Mouse (Mus musculus): ENCODE measurements around the gene Actr3b.
"Not testable (repeated sequence)": the region's sequence is repeated elsewhere in the genome, so short reads cannot be mapped to it uniquely, and the experiment has no call there.

The Actr3b gene

GRCm38 (mm10) chr5:25759460-25760409 lies at the start of gene Actr3b:
Actr3b (plus strand) TSS chr5:25759997.
- peak; percentile 67 to 86 for DNase-seq (ENCODE audit: low spot score in 2 of 2)

DNA sequence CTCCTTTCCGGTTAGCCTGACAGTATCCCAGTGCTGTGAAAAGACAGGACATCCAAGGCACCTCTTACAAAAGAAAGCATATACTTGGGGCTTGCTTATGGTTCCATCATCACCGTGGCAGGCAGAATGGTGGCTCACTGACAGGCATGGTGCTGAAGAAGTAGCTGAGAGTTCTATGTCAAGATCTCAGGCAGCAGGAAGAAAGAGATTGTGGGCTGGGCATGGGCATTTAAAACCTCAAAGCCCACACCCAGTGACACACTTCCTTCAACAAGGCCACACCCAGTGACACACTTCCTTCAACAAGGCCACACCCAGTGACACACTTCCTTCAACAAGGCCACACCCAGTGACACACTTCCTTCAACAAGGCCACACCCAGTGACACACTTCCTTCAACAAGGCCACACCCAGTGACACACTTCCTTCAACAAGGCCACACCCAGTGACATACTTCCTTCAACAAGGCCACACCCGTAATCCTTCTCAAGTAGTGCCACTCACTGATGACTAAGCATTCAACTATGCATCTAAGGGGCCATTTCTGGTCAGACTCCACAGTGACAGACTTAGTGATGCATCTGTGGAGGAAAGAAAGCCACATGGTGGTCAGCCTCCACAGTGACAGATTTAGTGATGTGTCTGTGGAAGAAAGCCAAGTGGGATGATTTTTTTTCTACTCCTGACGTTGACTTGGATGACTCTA lies 46.6 kb upstream of the Actr3b start:
- not testable (repeated sequence) for DNase-seq (ENCODE audit: low spot score in 2 of 2)

GRCm38 (mm10) chr5:25719390-25719789 lies 40.4 kb upstream of the Actr3b start:
- no peak for DNase-seq (ENCODE audit: low spot score in 2 of 2)

DNA sequence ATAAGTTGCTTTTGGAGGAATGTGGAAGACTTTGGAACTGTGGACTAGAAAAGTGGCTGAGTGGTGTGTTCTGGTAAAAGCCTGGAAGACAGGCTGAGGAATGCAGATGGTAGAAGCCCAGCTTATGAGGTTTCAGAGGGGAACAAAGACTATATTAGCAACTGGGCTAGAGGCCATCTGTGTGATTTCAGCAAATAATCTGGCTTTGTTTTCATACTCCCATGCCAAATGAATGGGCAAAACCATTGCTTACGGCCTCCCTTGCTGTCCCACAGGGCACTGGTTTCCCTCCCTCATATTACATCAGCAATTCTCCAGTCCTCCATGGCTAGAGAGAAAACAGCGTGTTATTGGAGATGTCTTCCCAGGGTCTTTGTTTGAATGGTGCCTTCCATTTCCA lies 36.8 kb upstream of the Actr3b start:
- DNase-seq (ENCODE audit: low spot score in 2 of 2): peak in 1 of 2 experiments; percentile 15

GRCm38 (mm10) chr5:25724134-25724675 lies 35.6 kb upstream of the Actr3b start:
- DNase-seq (ENCODE audit: low spot score in 2 of 2): no peak

GRCm38 (mm10) chr5:25734318-25734717 lies 25.5 kb upstream of the Actr3b start:
- DNase-seq (ENCODE audit: low spot score in 2 of 2): peak; percentile 42 to 47

DNA sequence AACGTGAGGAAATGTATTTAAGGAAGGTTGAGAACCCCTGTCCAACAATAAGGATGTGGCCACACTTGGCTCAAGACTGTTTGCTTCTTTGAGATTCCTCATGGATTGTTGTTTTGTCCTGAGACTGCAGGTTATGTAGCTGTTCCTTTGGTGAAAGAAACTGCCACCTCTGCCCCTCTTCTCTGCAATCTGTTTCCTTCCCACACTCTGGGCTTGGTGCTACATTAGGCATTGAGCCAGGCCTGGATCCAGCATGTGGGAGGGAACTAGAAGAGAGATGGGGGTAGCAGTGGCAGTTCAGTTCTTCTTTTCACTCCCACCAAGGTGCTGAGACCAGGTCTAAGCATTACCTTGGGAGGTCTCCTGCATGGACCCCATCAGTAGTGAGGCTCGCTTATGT lies 23.9 kb upstream of the Actr3b start:
- no peak for DNase-seq (ENCODE audit: low spot score in 2 of 2)

- no peak for DNase-seq (ENCODE audit: low spot score in 2 of 2)
These were observed 21.3 kb upstream of the Actr3b start for GRCm38 (mm10) chr5:25738448-25738847.

DNA sequence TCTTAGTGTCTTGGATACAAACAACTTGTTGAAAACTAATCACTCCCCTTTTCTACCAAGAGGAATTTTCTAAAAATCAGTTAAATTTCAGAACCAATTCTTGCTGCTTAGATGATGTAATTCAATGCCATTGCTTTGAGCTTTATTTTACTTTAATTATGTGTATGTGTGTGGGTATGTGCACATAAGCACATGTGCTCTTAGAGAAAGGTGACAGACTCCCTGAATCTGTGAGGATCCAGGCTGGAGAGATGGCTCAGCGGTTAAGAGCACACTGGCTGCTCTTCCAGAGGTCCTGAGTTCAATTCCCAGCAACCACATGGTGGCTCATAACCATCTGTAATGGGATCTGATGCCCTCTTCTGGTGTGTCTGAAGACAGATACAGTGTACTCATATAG lies 20.9 kb upstream of the Actr3b start:
- not testable (repeated sequence) for DNase-seq (ENCODE audit: low spot score in 2 of 2)

DNA sequence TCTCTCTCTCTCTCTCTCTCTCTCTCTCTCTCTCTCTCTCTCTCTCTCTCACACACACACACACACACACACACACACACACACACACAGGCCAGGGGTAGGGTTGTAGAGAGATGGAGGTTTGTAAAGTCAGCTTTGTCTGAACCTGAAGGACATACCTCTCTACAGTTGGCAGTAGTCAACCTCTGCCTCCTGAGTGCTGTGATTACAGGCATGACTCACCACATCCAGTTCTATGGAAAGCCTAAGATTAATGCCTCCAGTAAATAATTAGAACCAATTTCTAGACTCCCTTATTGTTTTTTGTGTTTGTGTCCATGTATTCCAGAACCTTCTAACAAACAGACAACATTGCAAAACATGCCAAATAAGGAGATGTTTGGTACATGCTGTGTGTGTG lies 11.9 kb upstream of the Actr3b start:
- no peak for DNase-seq (ENCODE audit: low spot score in 2 of 2)

- DNase-seq (ENCODE audit: low spot score in 2 of 2): no peak
These were observed 11.2 kb upstream of the Actr3b start for GRCm38 (mm10) chr5:25748613-25749012.

GRCm38 (mm10) chr5:25751552-25751951 lies 8.2 kb upstream of the Actr3b start:
- peak in 1 of 2 experiments; percentile 34 for DNase-seq (ENCODE audit: low spot score in 2 of 2)

DNA sequence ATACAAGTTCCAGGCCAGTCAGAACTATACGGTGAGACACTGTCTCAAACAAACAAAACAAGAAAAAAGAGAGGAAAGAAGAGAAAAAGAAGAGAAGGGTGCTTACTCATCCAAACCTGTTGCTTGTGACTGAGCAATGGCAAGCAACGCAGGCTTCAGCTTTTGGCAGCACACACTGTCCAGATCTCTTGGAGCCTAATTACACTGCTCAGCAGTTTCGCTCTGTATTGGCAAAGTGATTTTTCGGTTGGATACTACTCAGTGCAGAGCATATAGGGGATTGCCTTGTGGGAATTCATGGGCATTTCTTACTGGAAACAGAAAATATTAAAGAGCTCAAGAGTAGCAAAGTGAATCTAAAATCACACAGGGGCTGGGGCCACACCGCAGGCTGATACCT lies 6.9 kb upstream of the Actr3b start:
- DNase-seq (ENCODE audit: low spot score in 2 of 2): peak in 1 of 2 experiments; percentile 56

DNA sequence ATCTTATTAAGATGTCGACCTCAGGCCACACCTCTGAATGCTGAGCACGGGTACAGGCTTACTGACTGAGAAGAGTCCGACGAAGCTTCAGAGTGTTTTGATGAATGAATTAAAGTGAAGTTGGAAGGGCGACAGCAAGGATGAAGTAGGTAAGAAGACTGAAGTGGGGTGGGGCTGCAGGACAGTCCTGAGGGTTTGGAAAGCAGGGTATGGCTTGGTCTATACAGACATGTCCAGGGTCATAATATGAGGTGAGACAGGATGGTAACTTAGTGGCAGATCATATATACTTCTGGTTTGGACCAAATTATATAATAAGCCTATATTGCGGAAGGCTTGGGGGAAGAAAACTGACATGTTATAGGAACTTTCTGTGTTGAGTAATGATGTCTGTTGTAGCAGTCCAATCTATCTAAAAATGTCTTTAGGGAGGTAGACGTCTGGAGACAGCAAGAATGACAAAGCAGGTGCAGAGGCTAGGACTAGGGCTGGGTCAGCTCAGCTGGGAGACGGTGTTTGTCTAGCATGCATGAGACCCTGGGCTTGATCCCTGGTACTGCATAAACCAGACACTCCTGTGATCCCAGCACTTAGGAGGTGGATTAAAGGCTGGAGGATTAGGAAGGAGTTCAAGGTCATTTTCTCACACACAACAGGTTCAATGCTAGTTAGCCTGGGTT lies 6.1 kb upstream of the Actr3b start:
- no peak for DNase-seq (ENCODE audit: low spot score in 2 of 2)

GRCm38 (mm10) chr5:25754236-25754766 lies 5.5 kb upstream of the Actr3b start:
- DNase-seq (ENCODE audit: low spot score in 2 of 2): peak in 1 of 2 experiments; percentile 46

DNA sequence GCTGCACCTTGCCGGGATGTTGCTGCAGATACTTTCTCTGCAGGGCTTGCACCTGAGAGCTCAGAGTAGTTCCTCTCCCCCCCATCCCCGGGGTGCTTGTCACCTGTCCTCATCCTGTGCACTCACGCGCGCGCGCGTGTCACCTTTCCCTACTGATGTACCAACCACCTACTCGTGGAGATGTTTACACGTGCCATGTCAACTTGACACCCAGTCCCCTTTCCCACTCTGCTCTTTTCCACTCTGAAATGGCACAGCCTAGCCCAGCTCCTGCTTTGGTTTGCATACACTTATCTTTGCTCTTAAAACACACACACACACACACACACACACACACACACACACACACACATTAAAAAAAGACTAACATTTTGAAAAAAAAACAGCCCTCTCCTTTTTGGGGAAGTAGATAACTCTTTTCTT lies 624 bp downstream of the Actr3b start:
- DNase-seq (ENCODE audit: low spot score in 2 of 2): no peak

GRCm38 (mm10) chr5:25760871-25761270 lies 1.1 kb downstream of the Actr3b start:
- DNase-seq (ENCODE audit: low spot score in 2 of 2): no peak

DNA sequence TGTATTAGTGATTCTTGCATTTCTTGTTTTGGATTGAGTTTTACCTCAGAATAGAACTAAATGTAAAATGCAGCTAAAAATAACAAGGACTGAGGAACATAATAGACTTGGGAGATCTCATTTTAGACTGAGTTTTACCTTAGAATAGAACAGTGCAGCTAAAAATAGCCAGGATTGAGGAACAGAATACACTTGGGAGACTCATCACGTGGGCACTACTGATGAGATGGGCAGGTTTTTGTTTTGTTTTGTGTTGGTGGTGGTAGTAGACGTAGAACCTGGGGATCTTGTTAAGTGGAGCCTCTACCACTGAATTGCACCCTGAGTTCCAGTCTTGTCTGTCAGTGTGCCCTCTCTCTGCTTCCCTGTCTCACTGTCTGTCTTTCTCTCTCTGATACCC lies 2.1 kb downstream of the Actr3b start:
- no peak for DNase-seq (ENCODE audit: low spot score in 2 of 2)

DNA sequence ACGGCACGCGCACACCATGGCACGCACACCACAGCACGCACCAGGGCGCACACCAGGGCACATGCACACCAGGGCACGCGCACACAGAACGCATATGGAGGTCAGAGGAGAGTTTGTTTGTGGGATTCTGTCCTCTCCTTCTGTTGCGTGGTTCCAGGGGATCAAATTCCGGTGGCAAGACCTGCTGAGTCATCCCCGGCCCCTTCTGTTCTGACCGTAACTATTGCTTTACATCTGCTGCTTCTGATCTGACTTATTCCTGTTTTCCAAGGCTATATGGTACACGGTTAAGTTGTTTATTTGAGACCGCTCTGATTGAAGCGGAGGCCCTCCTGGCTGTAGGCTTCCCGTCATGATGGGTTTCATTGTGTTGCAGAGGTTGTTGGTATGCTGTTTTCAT lies 9.2 kb downstream of the Actr3b start:
- no peak for DNase-seq (ENCODE audit: low spot score in 2 of 2)

DNA sequence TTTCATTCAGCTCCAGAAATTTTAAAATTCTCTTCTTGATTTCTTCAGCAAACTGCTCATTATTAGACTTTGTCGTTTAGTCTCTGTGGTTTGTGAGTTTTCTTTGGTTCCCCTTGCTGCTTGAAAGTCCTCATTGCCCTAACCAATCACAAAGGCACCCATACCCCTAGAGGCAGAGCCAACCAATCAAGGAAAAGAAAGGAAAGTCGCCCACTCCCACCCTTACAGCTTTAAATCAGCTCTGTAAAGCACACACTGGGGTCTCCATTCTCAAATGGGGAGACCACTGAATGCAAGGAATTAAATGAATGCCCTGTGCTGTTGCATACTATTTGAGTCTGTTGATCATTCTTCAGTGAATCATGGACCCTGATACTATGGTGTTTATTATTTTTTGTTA lies 9.6 kb downstream of the Actr3b start:
- no peak for DNase-seq (ENCODE audit: low spot score in 2 of 2)

GRCm38 (mm10) chr5:25772456-25772855 lies 12.7 kb downstream of the Actr3b start:
- DNase-seq (ENCODE audit: low spot score in 2 of 2): no peak

Data from urinary bladder, postnatal 36 days (tissue).